Mouse (Mus musculus) olfactory bulb, adult 2 months (tissue): Measurements from ENCODE around the gene E130308A19Rik.

Experiments used
- CTCF ChIP-seq: fragments of 200-500 bp; IDR thresholded peaks from 2 replicates; pipeline ENCODE4 v1.5.1; 2012; ENCODE audit warnings: low read depth, mild to moderate bottlenecking, low read length, moderate library complexity; ENCODE audit not compliant: insufficient read depth
- POLR2A ChIP-seq: fragments of 200-500 bp; IDR thresholded peaks from 2 replicates; pipeline ENCODE4 v1.6.1; 2012; ENCODE audit warnings: mild to moderate bottlenecking, low read depth, low read length, moderate library complexity; ENCODE audit not compliant: insufficient read depth

DNA sequence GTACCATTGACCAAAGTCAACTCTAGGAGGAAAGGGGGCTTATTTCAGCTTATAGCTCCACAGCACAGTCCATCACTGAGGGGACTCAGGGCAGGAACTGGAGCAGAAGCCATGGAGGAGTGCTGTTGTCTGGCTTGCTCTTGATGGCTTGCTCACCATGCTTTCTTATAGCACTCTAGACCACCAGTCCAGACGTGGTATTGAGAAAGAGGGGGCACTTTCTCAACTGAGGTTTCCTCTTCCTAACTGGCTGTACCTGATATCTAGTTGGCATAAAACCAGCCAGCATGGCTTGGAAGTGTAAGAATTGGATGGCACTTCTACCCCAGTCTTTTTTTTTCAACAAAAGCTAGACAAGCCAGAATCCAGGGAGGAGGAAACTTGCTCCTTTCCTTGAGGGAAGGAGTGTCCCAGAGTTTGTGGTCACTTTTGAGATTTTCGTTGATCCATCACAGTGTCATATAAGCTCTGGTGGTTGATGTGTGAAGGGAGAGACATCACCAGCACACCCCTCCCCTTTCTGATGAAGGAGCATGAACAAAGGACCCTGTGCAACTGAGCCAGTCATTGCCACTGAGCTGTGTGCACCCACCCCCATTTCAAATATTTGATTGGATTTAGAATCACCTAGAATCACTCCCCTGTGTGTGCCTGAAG is 38.7 kb upstream of the E130308A19Rik start:
- TF ChIP-seq CTCF (no peak), POLR2A (no peak)
